Mouse (Mus musculus) C2C12 (cell line): ENCODE results near the gene Cd55. TPM values are rescaled to one million over a fixed set of nuclear protein-coding genes. Genes with fewer than 3 reads are reported as not detected.

Experiments used
- H3K27me3 ChIP-seq: one replicate; pipeline ENCODE4 v1.6.1; 2011; ENCODE audit not compliant: control insufficient read depth, insufficient read depth, insufficient read length
- H3K36me3 ChIP-seq: one replicate; pipeline ENCODE4 v1.6.1; 2011; ENCODE audit not compliant: control insufficient read depth, insufficient read depth
- H3K4me3 ChIP-seq: one replicate; pipeline ENCODE4 v1.5.1; 2011; ENCODE audit warnings: mild to moderate bottlenecking, control low read depth; ENCODE audit not compliant: poor library complexity, insufficient read depth, severe bottlenecking
- H3K79me2 ChIP-seq: one replicate; pipeline ENCODE4 v1.6.1; 2011; ENCODE audit not compliant: control insufficient read depth, insufficient read depth
- H3K79me3 ChIP-seq: one replicate; pipeline ENCODE4 v1.6.1; 2011; ENCODE audit warnings: low read depth, control low read depth
- H3ac ChIP-seq: one replicate; pipeline ENCODE3; 2011; ENCODE audit warnings: low read depth; ENCODE audit not compliant: control insufficient read depth, insufficient read length
- CEBPB ChIP-seq: IDR thresholded peaks from one replicate; pipeline ENCODE4 v1.6.1; 2011; ENCODE audit warnings: low read depth, mild to moderate bottlenecking, control low read depth, moderate library complexity
- CTCF ChIP-seq: IDR thresholded peaks from one replicate; pipeline ENCODE4 v1.5.1; 2011; ENCODE audit not compliant: control insufficient read depth, insufficient read depth, insufficient read length
- FOSL1 ChIP-seq: IDR thresholded peaks from one replicate; pipeline ENCODE4 v1.8.0; 2011; ENCODE audit warnings: mild to moderate bottlenecking, low read length; ENCODE audit not compliant: poor library complexity, insufficient read depth, severe bottlenecking
- MAX ChIP-seq: IDR thresholded peaks from one replicate; pipeline ENCODE4 v1.6.1; 2011; ENCODE audit warnings: mild to moderate bottlenecking, control low read depth
- MYOD1 ChIP-seq: IDR thresholded peaks from one replicate; pipeline ENCODE4 v1.6.1; 2011; ENCODE audit warnings: low read depth; ENCODE audit not compliant: control insufficient read depth, insufficient read length
- MYOG ChIP-seq: IDR thresholded peaks from one replicate; pipeline ENCODE4 v1.6.1; 2011; ENCODE audit not compliant: control insufficient read depth, insufficient read length; ENCODE audit errors: extremely low read depth
- USF1 ChIP-seq: IDR thresholded peaks from one replicate; pipeline ENCODE4 v1.6.1; 2011; ENCODE audit warnings: low read depth, mild to moderate bottlenecking, control low read depth, moderate library complexity
- polyA plus RNA-seq: library from polyadenylated mRNA; unstranded; fragments of >200 nt; fragmentation: generic; extraction: Trizol; gene quantifications from one replicate; pipeline ENCODE4 v1.2.1, GENCODE M21; 2012; ENCODE audit warnings: missing spikeins

Cd55 gene
- polyA plus RNA-seq, 1 experiment, result 0.84 TPM

- Histone ChIP-seq H3ac (no peak overlapping the region), H3K27me3 (no peaks in the 10 kb centered on the region), H3K79me3 (no peaks in the 10 kb centered on the region), H3K4me3 (no peak overlapping the region), H3K36me3 (no peaks in the 10 kb centered on the region), H3K79me2 (no peaks in the 10 kb centered on the region)
- TF ChIP-seq CTCF (no peak), USF1 (no peak), CEBPB (no peak), MYOD1 (no peak), FOSL1 (no peak)
Observed at GRCm38 (mm10) chr1:130499962-130500361, 37.4 kb upstream of the Cd55 start.

- no peak overlapping the region for H3ac ChIP-seq
- no peaks in the 10 kb centered on the region for H3K79me3 ChIP-seq
- no peaks in the 10 kb centered on the region for H3K79me2 ChIP-seq
- TF ChIP-seq USF1 (no peak), CEBPB (no peak), MYOG (no peak), MYOD1 (no peak), MAX (no peak)
- no peaks in the 10 kb centered on the region for H3K36me3 ChIP-seq
- no peak overlapping the region for H3K4me3 ChIP-seq
- H3K27me3 ChIP-seq, result no peaks in the 10 kb centered on the region
Observed at GRCm38 (mm10) chr1:130498331-130498730, 35.8 kb upstream of the Cd55 start.

GRCm38 (mm10) chr1:130486816-130487545, 24.4 kb upstream of the Cd55 start:
- H3ac ChIP-seq, result no peak overlapping the region
- TF ChIP-seq CTCF (no peak), FOSL1 (no peak), CEBPB (no peak), USF1 (no peak), MYOG (no peak), MYOD1 (no peak), MAX (no peak)
- H3K79me2 ChIP-seq, result no peaks in the 10 kb centered on the region
- H3K79me3 ChIP-seq, result no peaks in the 10 kb centered on the region
- no peaks in the 10 kb centered on the region for H3K27me3 ChIP-seq
- no peak overlapping the region for H3K4me3 ChIP-seq
- no peaks in the 10 kb centered on the region for H3K36me3 ChIP-seq

- Histone ChIP-seq H3K79me3 (no peaks in the 10 kb centered on the region), H3K4me3 (no peak overlapping the region), H3K36me3 (no peaks in the 10 kb centered on the region), H3K79me2 (no peaks in the 10 kb centered on the region), H3K27me3 (no peaks in the 10 kb centered on the region), H3ac (no peak overlapping the region)
- TF ChIP-seq CEBPB (no peak), MYOD1 (no peak), MAX (no peak), FOSL1 (no peak), CTCF (no peak), USF1 (no peak)
Observed at GRCm38 (mm10) chr1:130485828-130486620, 23.5 kb upstream of the Cd55 start.

- H3K4me3 ChIP-seq, result no peak overlapping the region
- no peaks in the 10 kb centered on the region for H3K79me3 ChIP-seq
- no peaks in the 10 kb centered on the region for H3K79me2 ChIP-seq
- no peaks in the 10 kb centered on the region for H3K36me3 ChIP-seq
- H3K27me3 ChIP-seq, result no peaks in the 10 kb centered on the region
- TF ChIP-seq MYOG (no peak), CEBPB (no peak), MAX (no peak), USF1 (no peak), MYOD1 (no peak), FOSL1 (no peak), CTCF (no peak)
- no peak overlapping the region for H3ac ChIP-seq
Observed at GRCm38 (mm10) chr1:130485376-130485775, 22.8 kb upstream of the Cd55 start.
